Mouse (Mus musculus) granulocyte monocyte progenitor cell, adult 5-6 weeks (primary cell): Measurements from ENCODE around the gene H6pd. TPM values are rescaled to one million over a fixed set of nuclear protein-coding genes. Genes with fewer than 3 reads are reported as not detected.
"Not testable (repeated sequence)": the region's sequence is repeated elsewhere in the genome, so short reads cannot be mapped to it uniquely, and the experiment has no call there.

ENCODE experiments used
- ATAC-seq: replicated peaks from 2 replicates; pipeline ENCODE4 v1.8.0; 2016; ENCODE audit warnings: mild to moderate bottlenecking, moderate TSS enrichment, inconsistent platforms; ENCODE audit not compliant: poor library complexity, severe bottlenecking
- total RNA-seq, 2 experiments: library from RNA; stranded (forward) in 1 of 2; stranded (reverse) in 1 of 2; fragments of 200-712, 200-1000 nt in 1 of 2; fragments of >200 nt in 1 of 2; fragmentation: Nextera tagmentation in 1 of 2; gene quantifications; 2 replicates each; pipeline ENCODE4 v1.2.3; 2014 to 2017

The H6pd gene
- total RNA-seq (2014; fragmentation: Nextera tagmentation) (15.3 and 18.1 TPM in 2 replicates), total RNA-seq (2017) (27.5 and 28.8 TPM in 2 replicates)

DNA sequence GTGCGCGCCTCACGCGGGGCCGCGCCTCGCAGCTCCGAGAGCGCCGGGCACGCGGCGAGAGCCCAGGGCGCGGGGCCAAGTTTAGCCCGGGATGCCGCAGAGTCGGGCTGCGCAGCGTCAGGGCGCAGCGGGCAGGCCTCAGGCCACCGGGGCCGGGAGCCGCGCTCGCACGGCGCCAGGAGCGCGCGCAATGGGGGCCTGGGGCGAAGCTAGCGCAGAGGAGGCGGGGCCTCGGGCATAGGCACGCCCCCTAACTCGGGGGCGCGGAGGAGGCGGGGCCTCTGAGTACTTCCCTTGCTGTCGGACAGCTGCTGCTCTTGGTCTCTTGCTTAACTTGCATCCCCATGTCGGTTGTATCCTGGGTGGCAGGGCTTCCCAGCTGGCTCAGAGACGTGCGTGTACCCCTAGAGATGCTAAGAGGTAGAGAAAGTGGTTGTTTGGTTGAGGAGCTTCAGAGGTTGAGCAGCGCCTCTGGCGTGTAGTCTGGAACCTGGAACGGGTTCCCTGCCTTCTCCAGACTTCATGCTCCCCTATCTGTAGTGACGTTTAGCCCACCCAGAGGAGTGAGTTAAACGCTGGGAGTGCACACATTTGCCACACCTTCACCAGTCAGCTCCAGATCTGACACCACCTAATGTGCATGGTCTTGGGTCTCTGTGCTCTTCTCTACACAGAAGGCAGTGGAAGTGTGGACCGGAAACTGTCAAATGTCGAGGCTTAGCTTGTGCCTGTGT is at the start of gene H6pd:
H6pd (minus strand) TSS at position 171 of the 734 bp plus-strand sequence.
- ATAC-seq: peak; percentile 79

DNA sequence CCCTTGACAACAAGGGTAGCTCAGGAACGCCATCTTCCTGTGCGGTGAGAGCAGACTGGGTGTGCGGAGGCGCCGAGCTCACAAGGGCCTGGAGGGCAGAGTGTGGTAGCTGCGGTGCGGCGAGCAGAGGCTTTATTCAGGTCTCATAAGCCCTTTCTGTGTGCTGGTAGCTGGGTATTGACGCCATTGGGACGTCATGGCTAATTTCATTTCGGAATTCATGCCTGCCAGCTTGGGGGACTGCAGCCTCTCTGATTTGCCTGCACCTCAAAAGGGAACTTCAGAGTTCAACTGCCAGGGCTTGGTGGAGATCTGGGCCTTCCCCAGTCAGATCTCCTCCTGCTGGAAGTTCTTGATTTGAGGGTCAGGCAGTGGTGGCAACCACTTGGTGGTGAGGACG is 48.9 kb upstream of the H6pd start:
- ATAC-seq: no peak

DNA sequence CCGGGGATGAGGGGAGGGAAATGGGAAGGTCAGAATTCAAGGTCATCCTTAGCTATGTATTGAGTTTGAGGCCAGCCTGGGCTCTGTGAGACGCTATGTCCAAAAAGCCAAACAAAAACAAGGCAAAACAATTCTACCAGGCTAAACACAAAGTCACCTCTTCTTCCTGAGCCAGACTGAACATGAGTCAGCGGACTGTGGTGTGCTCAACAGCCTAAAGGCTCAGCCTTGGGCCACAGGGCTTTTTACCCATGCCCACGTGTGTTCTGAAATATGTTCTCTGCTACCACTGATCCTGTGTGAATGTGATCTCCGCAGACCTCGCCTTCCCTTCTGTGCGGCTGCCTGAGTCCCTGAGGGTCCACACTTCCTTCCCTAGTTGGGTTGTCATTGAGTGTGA is 47.3 kb upstream of the H6pd start:
- no peak for ATAC-seq

DNA sequence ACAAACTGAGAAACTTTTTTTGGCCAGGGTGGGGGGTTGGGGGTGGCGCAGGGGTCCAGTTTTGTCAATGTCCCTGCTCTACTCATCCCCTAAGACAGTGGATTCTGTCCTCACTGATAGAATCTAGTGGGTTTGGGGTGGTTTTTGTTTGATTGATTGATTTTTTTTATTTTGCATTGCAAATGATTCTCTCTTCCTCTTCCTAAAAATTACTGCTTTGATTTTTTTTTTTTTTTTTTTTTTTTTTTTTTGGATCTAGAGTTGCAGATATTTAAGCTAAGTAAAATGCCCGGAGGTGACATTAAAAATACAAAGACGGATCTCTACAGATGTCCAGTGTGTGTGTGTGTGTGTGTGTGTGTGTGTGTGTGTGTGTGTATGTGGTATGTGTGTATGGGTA is 43.6 kb upstream of the H6pd start:
- no peak for ATAC-seq

DNA sequence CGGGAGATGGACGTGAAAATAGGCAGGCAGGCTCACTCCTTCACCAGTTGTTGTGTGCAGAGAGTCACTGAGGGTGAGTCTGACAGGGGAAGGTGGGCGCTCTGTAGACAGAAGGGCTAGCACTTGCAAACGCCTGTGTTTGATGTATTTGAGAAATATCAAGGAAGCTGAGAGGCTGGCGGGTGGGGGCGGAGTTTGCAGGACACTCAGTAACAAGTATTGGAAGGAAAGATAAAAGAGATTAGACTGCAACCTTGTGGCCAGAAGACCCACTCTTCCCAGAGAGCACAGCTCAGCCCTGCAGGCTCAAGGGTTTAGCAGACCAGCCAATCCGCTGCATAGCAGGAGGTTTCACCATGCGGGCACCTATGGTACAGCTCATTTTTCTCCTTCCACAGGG is 42.7 kb upstream of the H6pd start:
- ATAC-seq: no peak

DNA sequence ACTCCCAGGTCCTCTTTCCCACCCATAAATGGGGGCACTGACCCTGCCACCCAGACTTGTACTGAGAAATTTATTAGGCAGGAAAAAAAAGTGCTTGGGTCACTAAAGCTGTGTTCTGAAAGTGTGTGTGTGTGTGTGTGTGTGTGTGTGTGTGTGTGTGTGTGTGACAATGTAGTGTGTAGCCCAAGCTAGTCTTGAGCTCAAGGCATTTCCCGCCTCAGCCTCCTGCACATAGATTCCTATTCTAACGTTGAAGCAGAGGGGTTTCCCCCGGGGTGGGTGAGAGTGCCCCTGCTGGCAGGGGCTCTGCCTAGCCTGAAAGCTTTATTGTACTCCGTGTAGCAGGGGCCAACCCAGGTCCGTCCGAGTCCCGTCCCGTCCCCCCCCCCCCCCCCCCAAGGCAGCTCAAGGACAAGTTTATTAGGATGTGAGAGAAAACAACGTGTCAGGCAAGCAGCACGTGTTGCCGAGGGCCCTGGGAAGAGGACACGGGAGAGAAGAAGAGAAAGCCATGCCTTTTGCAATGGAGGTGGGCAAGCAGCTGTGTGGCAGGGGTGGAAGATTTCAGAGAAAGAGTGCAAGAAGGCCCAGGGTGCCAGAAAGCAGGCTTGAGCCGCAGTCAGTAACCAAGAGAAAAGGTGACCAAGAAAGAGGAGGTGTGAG is 40.9 kb upstream of the H6pd start:
- ATAC-seq: no peak

DNA sequence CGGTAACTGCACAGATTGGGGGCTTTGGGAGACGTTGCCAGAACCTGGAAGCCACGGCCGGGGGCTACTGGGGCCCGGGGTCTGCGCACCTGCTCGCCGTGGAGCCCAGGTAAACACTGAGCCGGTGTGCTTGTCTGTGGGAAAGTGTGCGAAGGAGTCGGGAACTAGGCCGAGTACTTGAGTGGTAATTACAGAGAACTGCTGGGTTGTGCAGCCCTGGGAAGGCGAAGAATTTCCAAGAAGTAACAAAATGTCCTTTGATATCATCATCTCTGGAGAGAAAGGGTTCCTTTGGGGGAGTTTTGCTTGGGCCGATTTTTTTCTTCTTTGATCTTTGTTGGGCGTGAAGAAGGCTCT is 40.3 kb upstream of the H6pd start:
- ATAC-seq: no peak

DNA sequence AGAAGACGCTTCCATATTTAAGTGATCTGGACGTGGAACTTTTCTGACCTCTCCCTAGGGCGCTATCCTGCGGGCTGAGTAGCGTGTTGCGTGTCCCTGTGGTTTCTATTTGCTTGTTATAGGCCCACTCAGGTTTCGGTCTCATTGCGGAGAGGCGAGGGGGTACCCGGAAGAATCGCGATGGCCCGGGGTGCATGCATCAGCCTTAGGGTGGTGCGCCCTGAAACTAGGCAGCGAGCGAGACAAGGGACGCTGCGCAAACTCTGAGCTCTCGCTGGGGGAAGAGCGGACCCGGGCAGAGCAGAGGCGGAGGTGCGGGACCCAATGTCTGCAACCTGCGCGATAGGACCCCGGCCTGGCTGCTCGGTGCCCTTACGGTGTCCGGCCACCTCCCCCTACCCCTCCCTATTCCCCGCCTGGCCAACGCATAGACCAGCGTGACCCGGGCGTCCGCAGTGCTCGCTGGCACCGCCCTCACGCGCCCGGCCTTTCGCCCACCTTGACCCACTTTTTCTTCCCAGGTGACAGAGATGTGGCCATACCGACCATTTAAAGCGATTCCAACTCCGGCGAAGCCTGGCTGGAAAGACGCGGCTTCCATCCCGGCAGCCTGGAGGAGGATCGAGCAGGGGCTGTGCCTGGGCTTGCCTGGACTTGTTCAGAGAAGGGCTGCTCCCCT is 39.8 kb upstream of the H6pd start:
- peak; percentile 40 for ATAC-seq

DNA sequence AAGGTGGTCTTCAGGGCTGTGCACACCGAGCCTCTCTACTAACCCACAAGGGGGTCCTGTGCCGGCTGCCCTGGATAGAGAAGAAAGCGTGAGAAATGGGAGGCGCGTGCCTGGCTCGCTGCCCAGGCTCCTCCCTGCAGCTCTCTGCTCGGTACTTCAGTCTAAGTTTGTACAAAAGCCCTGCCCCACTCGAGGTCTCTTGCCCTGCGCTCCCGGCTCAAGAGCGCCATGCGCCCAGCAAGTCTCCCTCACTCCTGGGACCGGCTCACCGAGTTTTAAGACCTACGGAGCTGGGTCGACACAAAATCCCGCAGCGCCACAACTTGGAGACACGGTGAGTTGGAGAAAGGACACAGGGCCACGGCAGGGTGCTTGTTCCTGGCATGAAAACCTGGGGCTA is 39.2 kb upstream of the H6pd start:
- peak; percentile 52 for ATAC-seq

DNA sequence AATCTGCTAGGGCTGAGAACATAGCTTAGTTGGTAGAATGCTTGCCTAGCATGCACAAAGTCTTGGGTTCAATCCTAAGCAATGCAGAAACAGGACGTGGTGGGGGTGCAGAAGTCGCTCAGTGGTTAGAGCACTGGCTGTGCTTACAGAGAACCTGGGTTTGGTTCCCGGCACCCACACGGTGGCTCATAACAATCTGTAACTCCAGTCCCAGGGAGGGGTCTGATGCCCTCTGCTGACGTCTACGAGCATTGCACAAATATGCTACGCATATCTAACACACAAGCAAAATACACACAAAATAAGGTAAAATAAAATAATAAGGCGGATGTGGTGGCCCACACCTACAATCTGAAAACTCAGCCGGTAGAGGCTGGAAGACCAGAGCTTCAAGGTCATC is 34.8 kb upstream of the H6pd start:
- ATAC-seq: no peak

DNA sequence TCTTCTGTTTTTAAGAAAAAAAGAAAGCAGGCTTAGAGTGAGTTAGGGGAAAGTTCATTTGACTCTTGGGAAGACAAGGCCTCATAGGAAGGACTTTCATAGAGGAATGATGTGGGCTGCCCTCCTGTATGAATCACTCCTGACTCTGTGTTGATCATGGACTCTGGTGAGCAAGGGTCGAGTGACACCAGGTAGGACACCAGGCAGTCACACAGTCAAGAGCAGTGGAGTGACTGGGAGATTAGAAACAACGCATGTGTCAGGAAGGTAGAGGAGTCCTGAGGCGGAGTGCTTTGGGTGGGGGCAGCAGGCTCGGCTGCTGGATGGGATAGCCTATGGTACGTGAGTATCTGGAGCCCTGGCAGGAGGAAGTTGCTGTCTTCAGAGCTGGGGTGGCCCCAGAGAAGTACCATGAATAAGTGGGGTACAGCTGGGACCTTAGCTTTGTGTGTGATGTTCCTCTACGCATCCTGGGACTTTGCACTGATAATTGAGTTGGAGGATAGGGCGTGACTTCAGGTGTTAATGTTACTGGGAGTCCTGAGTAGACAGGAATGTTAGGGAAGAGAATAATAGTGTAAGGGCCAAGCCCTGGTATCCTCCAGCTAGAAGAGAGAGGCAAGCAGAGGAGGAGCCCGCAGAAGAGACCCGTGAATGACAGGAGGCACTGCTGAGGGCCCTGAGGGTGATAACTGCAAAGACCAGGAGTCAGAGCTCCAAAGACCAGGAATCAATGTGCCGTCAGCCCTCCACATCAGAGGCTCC is 32.7 kb upstream of the H6pd start:
- ATAC-seq: no peak

DNA sequence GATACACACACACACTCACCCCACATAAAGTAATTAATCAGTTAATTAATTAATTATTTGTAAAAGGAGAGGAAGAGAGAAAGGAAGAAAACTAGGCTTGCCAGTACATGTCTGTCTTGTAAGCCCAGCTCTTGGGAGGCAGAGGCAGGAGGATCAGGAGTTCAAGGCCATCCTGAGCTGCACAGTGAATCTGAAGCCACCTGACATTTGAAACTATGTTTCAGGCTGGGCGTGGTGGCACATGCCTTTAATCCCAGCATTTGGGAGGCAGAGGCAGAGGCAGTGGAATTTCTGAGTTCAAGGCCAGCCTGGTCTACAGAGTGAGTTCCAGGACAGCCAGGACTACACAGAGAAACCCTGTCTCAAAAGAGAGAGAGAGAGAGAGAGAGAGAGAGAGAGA is 32.0 kb upstream of the H6pd start:
- not testable (repeated sequence) for ATAC-seq

DNA sequence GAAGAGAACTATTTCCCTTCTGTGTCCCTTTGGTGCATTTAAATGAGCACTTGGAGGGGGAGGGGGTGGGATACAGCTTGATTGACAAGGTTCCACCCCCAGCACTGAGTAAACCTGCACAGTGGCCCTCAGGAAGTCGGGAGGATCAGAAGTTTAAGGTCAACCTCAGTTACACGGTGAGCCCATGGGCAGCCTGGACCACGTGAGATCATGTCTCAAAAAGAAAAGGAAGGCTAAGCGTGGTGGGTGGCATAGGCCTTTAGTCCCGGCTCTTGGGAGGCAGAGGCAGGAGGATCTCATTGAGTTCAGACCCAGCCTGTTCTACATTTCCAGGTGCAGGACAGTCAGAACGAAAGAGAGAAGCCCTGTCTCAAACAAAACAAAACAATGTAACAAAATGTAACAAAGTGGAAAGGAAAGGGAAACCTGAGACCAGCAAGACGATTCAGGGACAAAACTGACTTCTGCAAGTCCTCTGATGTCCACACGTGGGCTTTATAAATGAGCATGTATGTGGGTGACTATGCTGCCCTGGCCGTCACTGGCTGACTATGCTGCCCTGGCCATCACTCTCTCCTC is 31.3 kb upstream of the H6pd start:
- no peak for ATAC-seq

DNA sequence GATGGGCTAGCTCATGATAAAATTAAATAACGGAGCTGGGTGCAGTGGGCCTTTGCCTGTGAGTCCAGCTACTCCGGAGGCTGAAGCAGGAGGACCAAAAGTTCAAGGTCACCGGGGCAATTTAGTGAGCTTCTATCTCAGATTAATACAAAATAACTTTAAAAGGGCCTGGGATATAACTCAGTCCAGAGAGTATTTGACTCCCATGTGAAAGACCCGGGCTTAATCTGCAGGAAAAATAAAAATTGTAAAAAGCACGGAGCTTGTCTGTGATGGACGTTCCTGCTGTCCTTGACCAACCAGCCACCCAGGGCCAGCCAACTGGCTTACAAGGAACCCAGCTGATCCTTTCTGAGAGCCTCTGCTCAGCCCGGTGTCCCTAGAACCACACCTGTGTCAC is 29.7 kb upstream of the H6pd start:
- ATAC-seq: no peak

DNA sequence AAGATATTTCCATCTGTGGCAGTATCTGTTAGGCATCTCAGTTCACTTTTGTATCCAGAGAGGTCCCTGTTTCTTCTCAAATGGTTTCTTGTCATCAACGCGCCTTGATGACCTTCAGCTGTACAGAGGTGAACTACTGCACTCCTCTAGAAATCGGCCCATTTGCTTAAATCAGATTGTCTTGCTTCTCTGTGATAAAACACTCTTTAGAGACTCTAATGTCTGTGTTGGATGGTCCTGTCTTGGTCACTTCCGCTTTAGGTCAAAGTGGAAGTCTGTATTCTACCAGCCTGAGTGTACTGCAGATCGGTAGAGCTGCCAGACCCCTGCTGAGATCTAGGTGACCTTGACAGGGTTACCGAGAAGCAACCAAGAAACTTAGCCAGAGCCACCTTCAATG is 27.3 kb upstream of the H6pd start:
- no peak for ATAC-seq

DNA sequence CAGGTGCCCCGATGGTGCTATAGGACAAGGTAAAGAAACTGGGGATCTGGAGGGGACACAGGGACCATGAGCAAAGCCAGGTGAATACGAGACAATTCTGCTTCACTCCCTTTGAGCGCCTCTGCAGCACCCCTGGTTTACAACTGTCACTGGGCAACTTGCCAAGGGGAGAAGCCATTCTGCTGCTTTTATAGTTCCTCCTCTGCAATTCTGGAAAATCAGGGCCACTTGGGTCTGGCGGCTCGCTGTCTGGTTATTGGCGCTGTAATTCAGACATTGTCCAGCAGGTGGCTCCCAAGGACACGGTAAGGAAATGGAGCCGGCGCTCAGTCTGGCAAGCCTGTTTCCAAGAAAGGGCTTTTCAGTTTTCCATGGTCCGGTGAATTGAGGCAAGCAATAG is 26.5 kb upstream of the H6pd start:
- ATAC-seq: peak; percentile 74

DNA sequence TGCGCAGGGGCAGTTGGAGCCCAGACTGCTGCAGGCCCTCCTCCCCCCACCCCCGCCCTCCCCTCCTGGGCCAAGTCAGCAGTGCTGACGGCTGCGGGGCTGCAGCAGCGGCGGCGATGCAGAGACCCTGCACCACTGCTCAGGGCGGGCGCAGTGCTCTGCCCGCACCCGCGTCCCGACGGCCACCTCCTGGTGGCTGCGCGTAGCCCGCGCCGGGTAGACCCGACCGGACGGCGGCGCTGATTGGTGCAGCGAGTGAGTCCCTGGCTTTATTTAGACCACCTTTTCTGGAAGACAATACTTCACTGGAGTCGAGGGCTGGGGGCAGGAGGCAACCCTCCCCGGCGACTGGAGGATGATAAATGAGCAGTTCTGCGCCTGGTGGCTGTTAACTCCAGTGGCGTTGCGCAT is 24.4 kb upstream of the H6pd start:
- ATAC-seq: 0 out of 2 replicates have a peak, but pooled peaks have one; percentile 21

DNA sequence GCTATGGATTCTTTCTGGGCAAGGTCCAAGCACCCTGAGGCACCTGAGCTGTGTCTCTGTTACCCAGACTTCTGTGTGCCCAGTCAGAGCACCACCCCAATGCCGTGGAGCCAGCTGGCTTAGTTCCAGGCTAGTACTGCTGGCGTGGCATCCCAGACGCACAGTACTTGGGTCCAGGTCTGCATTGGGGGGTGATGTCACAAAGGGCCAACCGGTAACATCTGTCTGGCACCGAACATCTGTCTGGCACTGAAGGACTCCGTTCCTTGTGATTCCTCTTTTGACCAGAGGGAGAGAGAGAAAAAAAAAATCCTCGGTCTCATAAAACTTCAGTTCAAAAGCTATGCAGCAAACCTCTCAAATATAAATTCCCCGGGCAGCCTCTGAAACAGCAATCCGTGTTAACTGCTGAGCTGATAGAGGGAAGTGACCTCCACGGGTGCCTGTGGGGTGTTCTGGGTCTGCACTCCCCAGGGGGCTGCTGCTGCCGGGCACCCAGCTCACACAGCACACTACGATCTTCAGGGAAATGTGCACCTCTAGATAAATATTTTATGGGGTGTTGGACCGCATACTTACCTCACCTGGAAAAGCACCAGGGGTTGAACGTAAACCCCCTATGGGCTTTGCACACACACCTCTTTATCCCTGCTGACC is 22.5 kb upstream of the H6pd start:
- peak; percentile 8; the same call in 1 of the 2 replicates for ATAC-seq

DNA sequence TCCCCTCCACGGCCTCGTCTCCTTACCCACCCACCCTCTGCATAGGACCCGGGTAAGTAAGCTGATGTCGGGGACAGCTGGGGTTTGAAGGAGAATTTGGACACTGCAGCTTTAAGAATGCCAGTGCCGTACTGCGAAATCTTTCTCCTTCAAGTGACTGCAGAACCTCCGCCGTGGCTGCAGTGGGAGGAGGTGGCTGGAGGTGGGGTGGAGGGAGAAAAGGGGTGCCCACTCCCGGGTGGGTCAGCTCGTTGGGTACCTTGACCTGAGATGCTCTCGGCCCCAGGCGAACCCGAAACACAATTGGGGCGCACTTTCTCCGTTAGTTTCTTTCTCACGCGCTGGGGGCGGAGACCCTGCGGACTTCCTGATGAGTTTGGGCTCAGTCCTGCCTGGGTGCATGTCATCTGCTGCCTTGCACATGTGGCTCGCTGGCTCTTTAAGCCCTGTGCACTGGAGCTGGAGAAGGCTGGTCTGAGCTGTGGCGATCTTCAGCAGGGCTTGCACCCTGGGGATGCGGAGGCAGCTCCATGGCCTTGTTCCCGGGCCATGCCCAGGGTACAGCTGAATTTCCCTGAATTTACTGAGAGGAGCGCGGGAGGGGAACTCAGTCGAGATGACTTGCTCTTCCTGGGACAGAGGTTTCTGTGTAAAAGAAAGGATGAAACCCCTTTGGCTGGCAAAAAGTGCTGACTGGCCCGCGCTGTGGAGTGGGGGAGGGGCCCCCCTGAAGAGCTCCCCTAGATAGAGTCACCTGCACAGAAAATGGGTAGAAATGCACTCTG is 21.8 kb upstream of the H6pd start:
- ATAC-seq: peak; percentile 47
